Mouse (Mus musculus) erythroid progenitor cell, adult 5-6 weeks (primary cell): ENCODE results near the gene Cdkl1. TPM values are rescaled to one million over a fixed set of nuclear protein-coding genes. Genes with fewer than 3 reads are reported as not detected.

Source experiments
- ATAC-seq: replicated peaks from 2 replicates; pipeline ENCODE4 v1.8.0; 2016; ENCODE audit warnings: moderate number of reproducible peaks, mild to moderate bottlenecking, moderate TSS enrichment, inconsistent platforms; ENCODE audit not compliant: poor library complexity, low FRiP score, severe bottlenecking
- total RNA-seq, 2 experiments: library from RNA; stranded (forward) in 1 of 2; stranded (reverse) in 1 of 2; fragments of 150-400 nt in 1 of 2; fragments of 186-747, 209-891 nt in 1 of 2; gene quantifications; 2 replicates each; pipeline versions ENCODE4 v1.2.3 to v1.2.4; 2015 to 2017; ENCODE audit warnings: low replicate concordance in 2 of 2

The Cdkl1 gene
- total RNA-seq, 2 experiments from 2014 or later = 8.0 to 36.3 TPM

GRCm38 (mm10) chr12:69757418-69758141 is 33.5 kb downstream of the Cdkl1 start:
- peak; percentile 86 for ATAC-seq

- ATAC-seq = no peak
Observed at GRCm38 (mm10) chr12:69756015-69756414, 35.1 kb downstream of the Cdkl1 start.

- ATAC-seq = no peak
Observed at GRCm38 (mm10) chr12:69753936-69754335, 37.1 kb downstream of the Cdkl1 start.

- ATAC-seq = no peak
Observed at GRCm38 (mm10) chr12:69751864-69752341, 39.2 kb downstream of the Cdkl1 start.

- ATAC-seq = no peak
Observed at GRCm38 (mm10) chr12:69744138-69744537, 46.9 kb downstream of the Cdkl1 start.

- ATAC-seq = no peak; the same call in 1 of the 2 replicates
Observed at GRCm38 (mm10) chr12:69741965-69742364, 49.1 kb downstream of the Cdkl1 start.

GRCm38 (mm10) chr12:69733923-69734322 is 57.1 kb downstream of the Cdkl1 start:
- peak; percentile 72 for ATAC-seq

- ATAC-seq = peak; percentile 91
Observed at GRCm38 (mm10) chr12:69733518-69733917, 57.5 kb downstream of the Cdkl1 start.

- no peak for ATAC-seq
Observed at GRCm38 (mm10) chr12:69732221-69732620, 58.8 kb downstream of the Cdkl1 start.

GRCm38 (mm10) chr12:69730306-69730705 is 60.8 kb downstream of the Cdkl1 start:
- no peak for ATAC-seq

- ATAC-seq = no peak
Observed at GRCm38 (mm10) chr12:69729246-69729645, 61.8 kb downstream of the Cdkl1 start.

- ATAC-seq = peak; percentile 95
Observed at GRCm38 (mm10) chr12:69724711-69725460, 66.2 kb downstream of the Cdkl1 start, which contains the start of the genes L2hgdh and Atp5s. Gene L2hgdh (minus strand): TSS chr12:69724873. Gene Atp5s (plus strand): TSS chr12:69724950.

GRCm38 (mm10) chr12:69724018-69724710 is 66.9 kb downstream of the Cdkl1 start:
- 0 out of 2 replicates have a peak, but pooled peaks have one; percentile 0 for ATAC-seq

- no peak for ATAC-seq
Observed at GRCm38 (mm10) chr12:69723376-69723775, 67.7 kb downstream of the Cdkl1 start.

GRCm38 (mm10) chr12:69722857-69723256 is 68.2 kb downstream of the Cdkl1 start:
- no peak for ATAC-seq

- ATAC-seq = no peak
Observed at GRCm38 (mm10) chr12:69713628-69714027, 77.4 kb downstream of the Cdkl1 start.

- ATAC-seq = peak; percentile 65; the same call in 1 of the 2 replicates
Observed at GRCm38 (mm10) chr12:69704799-69705458, 86.1 kb downstream of the Cdkl1 start.

- ATAC-seq = no peak
Observed at GRCm38 (mm10) chr12:69698352-69698751, 92.7 kb downstream of the Cdkl1 start.
